Mouse (Mus musculus) cerebellum, adult 11 months (tissue): ENCODE measurements around the gene Pax2.

Source experiments
- DNase-seq: peaks from one replicate; pipeline ENCODE4 v3.0.0; 2022

Gene Pax2

GRCm38 (mm10) chr19:44755693-44756420 is at the start of gene Pax2:
TSS of gene Pax2 (plus strand) at chr19:44756045.
- no peak for DNase-seq

DNA sequence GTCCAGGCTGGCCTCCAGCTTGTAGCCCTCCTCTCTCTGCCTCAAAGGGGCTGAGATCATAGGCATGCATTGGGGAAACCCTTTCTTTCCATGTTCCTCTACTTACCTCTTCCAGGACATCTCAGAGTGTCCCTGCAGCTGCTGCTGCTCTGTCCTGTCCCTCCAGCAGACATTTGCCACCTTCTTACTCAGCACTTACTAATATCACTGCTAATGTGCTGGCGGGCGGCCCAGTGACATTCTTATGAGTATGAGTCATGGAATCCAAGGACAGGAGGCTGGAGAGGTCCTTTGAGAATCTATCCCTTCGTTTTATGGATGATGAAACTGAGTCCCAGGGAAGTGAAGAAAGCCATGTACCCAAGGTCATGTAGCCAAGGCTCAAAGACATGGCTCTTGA is 47.0 kb upstream of the Pax2 start:
- no peak for DNase-seq

DNA sequence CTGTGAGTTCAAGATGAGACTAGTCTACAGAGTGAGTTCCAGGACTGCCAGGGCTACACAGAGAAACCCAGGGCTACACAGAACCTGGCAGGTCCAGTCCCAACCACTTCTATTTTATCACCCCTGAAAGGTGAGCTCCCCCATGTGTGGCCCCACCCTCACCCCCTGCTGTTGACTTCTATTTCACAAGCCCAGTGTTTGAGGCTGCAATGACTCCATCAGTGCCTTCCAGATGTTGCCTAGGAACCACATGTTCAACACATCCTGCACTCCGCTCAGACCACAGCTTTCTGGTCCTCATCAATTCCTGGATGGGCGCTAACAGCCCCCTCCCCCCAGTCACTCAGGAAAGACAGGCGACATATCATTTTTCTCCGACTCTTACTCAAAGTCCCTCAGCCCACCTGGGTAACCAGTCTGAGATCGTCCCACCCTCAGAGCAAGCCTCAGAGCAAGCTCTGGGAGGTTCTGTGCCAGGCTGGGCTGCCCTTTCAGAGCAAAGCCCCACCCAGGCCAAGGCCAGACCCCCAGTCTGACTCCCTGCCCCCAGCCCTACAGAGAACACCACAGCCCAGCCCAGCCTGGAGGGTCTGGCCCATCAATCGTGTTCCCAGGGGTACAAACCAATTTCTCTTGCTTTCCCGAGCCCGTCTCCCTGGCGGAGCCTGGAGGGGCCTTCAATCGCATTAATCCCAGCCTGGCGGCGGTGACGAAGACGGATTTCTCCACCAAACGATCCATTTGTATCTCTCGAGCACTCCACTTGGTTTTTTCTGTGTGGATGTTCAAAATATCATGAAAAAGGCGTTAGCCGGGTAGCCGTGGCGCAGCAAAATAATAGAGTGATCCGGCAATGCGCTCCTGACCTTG is 38.9 kb upstream of the Pax2 start:
- no peak for DNase-seq

GRCm38 (mm10) chr19:44719292-44720193 is 36.3 kb upstream of the Pax2 start:
- no peak for DNase-seq

DNA sequence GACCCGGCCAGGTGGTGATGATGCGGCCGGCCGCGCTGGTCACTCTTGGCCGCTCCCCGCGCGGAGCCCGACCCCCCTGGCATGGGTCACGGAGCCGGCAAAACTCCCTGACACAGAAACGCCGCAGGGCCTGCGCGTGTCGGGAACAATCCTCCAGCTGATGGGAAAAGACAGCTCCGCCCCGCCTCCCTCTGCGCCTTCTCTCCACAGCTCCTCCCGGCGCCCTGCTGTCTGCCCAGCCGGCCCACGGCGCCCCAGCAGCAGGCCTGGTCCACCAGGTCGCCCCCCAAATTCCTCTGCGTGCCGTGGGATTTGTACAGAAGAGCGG is 35.7 kb upstream of the Pax2 start:
- DNase-seq = no peak

DNA sequence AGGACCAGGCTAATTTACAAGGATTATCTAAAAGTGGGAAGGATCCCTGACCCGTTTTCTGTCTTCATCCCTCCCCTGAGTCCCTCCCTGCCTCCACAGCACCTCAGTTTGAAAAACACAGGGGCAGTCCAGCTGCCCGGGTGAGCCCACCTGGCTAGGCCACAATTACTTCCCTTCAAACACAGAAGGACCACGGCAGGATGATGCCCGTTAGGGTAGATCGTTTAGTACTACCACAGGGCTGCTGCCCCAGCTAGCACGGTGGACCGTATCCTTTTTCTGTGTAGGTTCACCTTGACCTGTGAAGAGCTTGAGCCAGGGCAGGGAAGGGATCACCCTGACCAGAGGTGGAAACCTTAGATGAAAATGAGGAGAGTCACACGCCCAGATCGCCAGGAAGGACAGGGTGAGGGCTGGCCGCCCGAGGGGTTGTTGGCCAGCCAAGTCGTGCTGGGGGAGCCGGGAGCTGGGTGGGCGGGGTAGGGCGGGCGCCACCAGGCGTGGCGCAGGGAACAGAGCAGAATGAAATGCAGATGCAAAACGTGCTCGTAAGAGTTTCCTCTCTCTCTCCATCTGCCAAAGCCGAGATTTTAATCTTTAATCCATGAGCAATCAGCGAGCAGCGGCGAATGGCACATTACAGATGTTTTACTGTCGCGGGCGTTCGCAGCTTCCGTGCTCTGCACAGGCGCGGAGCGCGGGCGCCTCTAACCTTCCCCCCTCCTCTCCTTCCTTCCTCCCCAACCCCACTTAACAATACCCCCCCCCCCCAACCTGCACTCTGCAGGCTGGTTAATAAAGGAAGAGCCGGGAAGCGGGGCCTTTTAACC is 32.0 kb upstream of the Pax2 start:
- DNase-seq = no peak

DNA sequence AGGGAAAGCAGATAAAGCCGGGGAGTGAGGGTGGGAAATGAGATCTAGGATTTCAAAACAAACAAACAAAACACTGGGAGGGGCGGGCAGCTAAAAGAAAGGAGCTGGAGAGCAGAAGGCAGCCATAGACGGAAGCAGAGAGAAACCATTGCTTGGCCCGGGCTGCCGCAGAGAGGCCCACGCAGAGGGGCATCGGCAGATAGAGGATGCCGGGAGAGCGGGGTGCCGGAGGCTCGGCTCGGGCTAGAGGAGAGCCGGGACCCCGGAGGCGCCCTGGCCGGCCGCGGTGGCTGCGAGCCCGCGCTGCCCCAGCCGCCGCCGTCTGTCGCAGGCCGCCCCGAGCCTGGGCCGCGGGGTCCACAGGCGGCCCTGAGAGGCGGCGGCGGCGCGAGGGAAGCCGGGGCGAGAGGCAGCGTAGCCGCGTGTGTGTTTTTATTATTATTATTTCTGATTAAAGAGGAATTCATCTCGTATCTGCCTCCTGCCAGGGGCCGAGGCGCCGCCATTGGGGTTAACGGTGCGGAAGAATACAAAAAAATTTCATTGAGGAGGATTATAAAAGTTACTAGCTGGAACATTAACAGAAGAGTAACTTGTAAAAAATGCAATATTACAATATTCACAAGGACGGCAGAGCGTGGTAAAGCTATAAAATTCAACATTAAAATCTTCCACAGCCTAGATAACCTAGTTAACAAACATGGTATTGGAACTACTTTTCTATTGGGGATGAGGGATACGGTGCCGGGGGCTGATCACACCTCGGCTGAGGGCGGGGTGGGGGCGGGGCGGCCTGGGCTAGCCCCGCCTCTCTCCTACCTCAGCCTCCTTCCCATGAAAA is 29.7 kb upstream of the Pax2 start:
- no peak for DNase-seq

DNA sequence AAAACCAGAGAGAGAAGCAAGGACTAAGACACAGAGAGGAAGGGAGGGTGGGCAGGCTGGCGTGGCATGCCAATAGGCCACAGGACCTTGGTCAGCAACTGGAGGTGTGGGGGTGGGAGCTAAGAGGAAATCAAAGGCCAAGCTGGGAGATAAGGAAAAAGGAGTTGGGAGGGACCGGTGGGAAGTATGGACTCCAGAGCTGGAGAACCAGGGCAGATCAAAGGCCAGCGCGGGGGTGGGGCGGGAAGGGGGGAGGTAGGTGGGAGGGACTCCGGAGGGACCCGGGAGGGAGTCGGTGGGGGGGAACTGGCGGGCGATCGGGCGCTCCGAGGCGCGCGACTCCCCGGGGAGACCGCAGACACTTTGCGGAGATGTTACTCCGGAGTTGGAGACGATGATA is 21.7 kb upstream of the Pax2 start:
- DNase-seq = no peak

GRCm38 (mm10) chr19:44734682-44735081 is 21.2 kb upstream of the Pax2 start:
- no peak for DNase-seq

DNA sequence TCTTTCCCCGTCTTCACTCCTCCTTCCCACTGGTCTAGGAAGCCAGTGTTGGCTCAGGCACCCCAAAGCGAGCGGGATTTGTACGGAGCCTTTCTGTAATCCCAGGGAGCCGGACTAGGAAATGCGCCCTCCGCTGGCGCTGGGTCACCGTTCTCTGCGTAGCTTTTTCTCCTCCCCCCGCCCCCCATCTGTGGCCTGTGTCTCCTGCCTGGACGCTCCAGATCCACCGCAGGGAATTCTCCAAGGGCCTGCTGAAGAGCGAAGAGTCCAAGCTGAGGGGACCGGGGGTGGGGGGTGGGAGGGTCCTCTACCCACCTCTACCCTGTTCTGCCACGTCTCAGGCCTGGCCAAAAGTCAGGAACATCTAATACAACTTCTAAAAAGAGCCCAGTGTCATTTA is 15.5 kb upstream of the Pax2 start:
- no peak for DNase-seq

- no peak for DNase-seq
These were observed 14.6 kb upstream of the Pax2 start for GRCm38 (mm10) chr19:44741091-44741763.

DNA sequence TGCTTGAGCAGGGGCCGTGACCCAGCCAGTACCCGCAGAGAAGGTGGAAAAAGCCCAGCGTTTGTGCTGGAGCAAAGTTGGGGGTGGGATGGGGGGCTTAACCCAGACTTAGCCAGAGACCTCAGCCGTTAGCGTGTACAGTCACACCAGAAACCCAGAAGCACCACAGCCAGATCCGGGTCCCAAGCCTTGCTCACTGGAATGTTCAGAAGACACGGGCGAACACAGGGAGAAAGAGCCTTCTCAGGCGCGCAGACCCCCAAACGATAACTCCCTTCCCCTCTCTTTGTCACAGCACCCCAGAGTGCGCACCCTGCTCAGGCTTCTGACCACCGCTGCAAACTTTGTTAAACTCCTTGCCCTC is 14.1 kb upstream of the Pax2 start:
- no peak for DNase-seq

DNA sequence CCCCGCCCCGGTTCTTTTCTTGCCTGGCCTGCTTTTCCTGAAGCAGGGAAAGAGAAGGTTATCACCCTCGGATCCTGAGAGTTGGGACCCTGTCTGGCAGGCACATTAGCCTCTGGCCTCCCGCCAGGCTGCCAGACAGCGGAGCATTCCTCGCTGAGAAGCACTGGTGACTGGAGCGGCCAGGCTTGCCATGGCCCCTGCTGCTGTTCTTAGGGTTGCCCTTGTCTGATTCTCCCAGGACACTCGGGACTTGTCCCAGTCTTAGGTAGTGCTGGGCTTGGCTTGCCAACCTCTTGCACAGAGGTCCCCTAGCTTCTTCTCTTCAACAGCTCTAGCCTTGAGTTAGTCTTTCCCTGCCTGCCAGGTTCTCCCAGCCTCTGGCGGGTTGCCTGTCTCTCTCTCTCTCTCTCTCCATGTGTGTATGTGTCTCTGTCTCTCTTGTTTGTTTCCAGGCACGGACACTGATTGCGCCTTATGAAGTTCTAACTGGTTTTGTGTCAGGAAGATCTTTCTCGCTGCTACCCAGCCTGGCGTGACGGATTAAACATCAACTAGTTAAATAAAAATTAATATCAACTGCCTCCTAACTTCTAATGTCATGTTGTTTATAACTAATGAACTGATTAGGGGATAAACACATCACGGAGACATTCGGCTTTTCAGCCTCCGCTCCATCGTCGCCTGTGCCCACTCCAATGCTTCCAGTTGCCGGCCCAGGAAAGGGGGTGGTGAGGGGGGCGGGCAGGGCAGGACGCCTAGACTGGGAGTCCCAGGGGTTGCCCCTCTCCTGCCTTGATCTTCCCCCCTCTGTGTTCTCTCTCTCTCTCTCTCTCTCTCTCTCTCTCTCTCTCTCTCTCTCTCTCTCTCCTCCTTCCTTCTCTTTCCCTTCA is 13.5 kb upstream of the Pax2 start:
- no peak for DNase-seq

DNA sequence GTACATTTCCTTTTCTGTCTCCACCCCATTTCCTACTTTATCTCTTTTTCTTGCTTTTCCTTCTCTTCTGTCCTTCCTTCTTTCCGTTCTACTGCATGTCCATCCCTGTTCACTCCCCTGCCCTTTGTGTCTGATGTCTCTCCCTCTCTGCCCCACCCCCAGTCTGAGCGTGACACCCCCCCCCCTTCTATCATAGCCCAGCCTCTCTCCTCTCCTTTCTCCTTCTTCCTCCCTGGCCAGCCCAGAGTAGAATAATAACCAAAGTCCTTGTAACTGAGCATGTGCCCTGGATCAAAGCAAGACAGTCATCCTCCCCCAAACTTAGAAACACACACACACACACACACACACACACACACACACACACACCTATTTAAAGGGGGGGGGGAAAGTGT is 12.8 kb upstream of the Pax2 start:
- DNase-seq = no peak

GRCm38 (mm10) chr19:44743961-44744520 is 11.8 kb upstream of the Pax2 start:
- no peak for DNase-seq

- DNase-seq = no peak
These were observed 10.1 kb upstream of the Pax2 start for GRCm38 (mm10) chr19:44745741-44746140.

- no peak for DNase-seq
These were observed 9.3 kb upstream of the Pax2 start for GRCm38 (mm10) chr19:44746541-44747024.

- no peak for DNase-seq
These were observed 8.4 kb upstream of the Pax2 start for GRCm38 (mm10) chr19:44747471-44747870.

DNA sequence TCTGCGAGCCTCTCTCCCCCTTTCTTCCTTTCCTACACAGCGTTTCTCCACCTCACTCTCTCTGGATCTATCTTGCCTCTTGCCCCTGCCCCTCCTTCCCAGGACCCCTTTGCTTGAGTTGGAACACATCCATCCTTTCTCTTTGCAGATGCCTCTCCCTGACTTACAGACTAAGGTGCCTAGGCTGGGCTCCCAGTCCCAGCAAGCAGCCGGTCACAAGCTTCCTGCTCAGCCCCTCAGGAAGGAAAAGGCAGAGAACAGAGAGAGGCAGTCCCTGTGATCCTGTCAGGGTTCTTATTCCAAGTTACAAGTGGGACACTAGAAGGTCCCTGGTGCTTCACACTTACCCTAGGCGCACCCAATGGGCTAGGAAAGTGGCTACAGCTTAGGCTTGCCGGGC is 7.6 kb upstream of the Pax2 start:
- DNase-seq = no peak
